Mouse (Mus musculus): ENCODE results near the gene Togaram2. TPM values are rescaled to one million over a fixed set of nuclear protein-coding genes. Genes with fewer than 3 reads are reported as not detected.
"Not testable (repeated sequence)": the region's sequence is repeated elsewhere in the genome, so short reads cannot be mapped to it uniquely, and the experiment has no call there.

Togaram2 gene
- 1.1 and 1.9 TPM in 2 replicates for polyA plus RNA-seq (2012; rRNA removed)

DNA sequence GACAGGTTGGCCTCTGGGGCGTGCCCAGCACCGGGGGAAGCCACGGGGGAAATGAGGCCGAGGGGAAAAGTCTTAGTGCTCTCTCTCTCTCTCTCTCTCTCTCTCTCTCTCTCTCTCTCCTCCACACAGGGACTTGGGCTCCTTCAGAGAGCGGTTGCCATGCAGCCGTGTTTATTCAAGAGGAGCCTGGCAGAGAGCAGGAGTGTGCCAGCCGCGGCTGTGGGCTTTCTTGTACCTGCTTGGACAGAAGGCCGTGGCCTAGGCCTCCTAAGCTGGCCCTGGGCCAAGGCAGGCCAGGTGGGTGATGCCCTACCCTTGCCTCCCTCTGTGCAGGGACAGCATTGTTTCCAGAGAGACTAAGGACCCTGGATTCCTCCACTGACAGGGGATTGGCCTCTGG lies at the start of gene Togaram2:
Gene Togaram2 (plus strand): TSS at position 170 of the 400 bp plus-strand sequence.
- H3K27me3 ChIP-seq (ENCODE audit: control insufficient read depth, insufficient read depth, low read length): no peaks in the 10 kb centered on the region; the same call in 1 of the 2 replicates
- TF ChIP-seq POLR2A (IDR thresholded peaks at IDR 0.05; ENCODE audit: borderline replicate concordance, insufficient read depth, low read length): no peak
- TF ChIP-seq CTCF (IDR thresholded peaks at IDR 0.05; ENCODE audit: borderline replicate concordance, insufficient read depth, low read depth, low read length): no peak
- DNase-seq: no peak
- WGBS: 51% methylated on average over 9 of the region's 9 CpGs
- H3K4me3 ChIP-seq (replicated peaks; ENCODE audit: insufficient read depth, low read depth, low read length): no peak within 1 kb of the TSS
- H3K4me1 ChIP-seq (ENCODE audit: control insufficient read depth, insufficient read depth, low read length): peaks cover 4% of the 10 kb centered on the region
- H3K27ac ChIP-seq (ENCODE audit: insufficient read depth, low read length): no peak within 1 kb of the TSS

DNA sequence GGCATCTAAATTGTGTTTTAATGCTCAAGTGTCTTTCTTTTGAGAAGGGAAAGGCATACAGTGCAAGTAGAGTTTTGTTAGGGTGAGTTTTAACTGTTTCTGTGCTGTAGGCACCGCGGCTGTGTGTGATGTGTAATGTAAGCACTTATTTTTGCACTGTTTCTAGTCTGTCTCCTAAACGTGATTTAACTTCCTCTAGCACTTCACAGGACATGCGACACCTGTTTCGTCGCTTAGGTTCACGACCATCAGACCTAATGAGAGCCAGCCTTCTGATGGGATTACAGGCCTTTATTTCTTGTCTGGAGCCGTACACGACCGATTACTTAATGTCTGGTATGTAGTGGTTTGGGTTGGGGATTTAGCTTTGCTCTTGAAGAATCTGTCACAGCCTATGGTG lies 41.3 kb upstream of the Togaram2 start:
- no peak overlapping the region for H3K4me3 ChIP-seq (replicated peaks; ENCODE audit: insufficient read depth, low read depth, low read length)
- no peak overlapping the region for H3K27ac ChIP-seq (ENCODE audit: insufficient read depth, low read length)
- no peaks in the 10 kb centered on the region for H3K27me3 ChIP-seq (ENCODE audit: control insufficient read depth, insufficient read depth, low read length)
- WGBS: 93% methylated on average over 10 of the region's 10 CpGs
- TF ChIP-seq POLR2A (IDR thresholded peaks at IDR 0.05; ENCODE audit: borderline replicate concordance, insufficient read depth, low read length): no peak
- TF ChIP-seq CTCF (IDR thresholded peaks at IDR 0.05; ENCODE audit: borderline replicate concordance, insufficient read depth, low read depth, low read length): no peak
- peaks cover 11% of the 10 kb centered on the region for H3K4me1 ChIP-seq (ENCODE audit: control insufficient read depth, insufficient read depth, low read length)
- DNase-seq: no peak

DNA sequence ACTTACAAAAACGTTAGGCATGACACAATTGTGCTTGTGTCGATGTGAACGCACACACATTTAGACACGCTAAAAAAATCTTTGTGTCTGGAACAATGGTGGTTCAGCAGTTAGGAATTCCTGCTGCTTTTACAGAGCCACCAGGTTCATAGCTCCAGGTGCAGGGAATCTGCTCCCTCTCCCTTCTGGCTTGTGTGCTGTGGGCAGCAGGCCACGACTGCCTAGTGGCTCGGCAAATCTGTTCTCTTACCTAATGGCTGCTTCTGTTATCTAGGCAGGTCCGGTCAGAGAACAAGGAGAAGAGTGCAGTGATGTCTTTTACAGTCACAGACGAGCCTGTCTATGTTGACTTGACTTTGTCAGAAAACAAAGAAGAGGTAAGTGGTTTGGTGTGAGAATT lies 39.7 kb upstream of the Togaram2 start:
- H3K4me1 ChIP-seq (ENCODE audit: control insufficient read depth, insufficient read depth, low read length): peaks cover 11% of the 10 kb centered on the region
- WGBS: 20% methylated on average over 8 of the region's 8 CpGs
- TF ChIP-seq CTCF (IDR thresholded peaks at IDR 0.05; ENCODE audit: borderline replicate concordance, insufficient read depth, low read depth, low read length) (no peak), POLR2A (IDR thresholded peaks at IDR 0.05; ENCODE audit: borderline replicate concordance, insufficient read depth, low read length) (no peak)
- no peak overlapping the region for H3K27ac ChIP-seq (ENCODE audit: insufficient read depth, low read length)
- no peaks in the 10 kb centered on the region for H3K27me3 ChIP-seq (ENCODE audit: control insufficient read depth, insufficient read depth, low read length)
- DNase-seq: peak; percentile 65 to 77
- no peak overlapping the region for H3K4me3 ChIP-seq (replicated peaks; ENCODE audit: insufficient read depth, low read depth, low read length)

DNA sequence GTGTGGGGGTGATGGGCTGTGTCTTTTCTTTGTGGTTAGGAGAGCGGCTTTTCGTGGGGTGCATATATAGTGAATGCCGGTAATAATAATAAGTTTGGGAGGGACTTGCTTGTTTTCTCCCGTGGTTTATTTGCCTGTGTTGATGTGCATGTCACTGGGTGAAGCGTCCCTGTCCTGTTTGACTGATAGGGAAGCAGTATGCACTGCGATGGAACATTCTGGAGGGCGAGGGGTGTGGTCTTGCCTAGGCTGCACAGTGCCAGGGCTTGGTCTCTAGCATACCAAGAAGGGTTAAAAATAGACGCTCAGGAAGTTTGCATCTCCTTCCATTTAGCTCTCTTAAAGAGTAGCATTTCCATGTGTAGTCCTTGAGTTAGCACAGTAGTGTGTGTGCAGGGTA lies 36.3 kb upstream of the Togaram2 start:
- Histone ChIP-seq H3K4me3 (replicated peaks; ENCODE audit: insufficient read depth, low read depth, low read length) (no peak overlapping the region), H3K4me1 (ENCODE audit: control insufficient read depth, insufficient read depth, low read length) (peaks cover 22% of the 10 kb centered on the region), H3K27me3 (ENCODE audit: control insufficient read depth, insufficient read depth, low read length) (no peaks in the 10 kb centered on the region), H3K27ac (ENCODE audit: insufficient read depth, low read length) (no peak overlapping the region)
- no peak for DNase-seq
- TF ChIP-seq POLR2A (IDR thresholded peaks at IDR 0.05; ENCODE audit: borderline replicate concordance, insufficient read depth, low read length) (no peak), CTCF (IDR thresholded peaks at IDR 0.05; ENCODE audit: borderline replicate concordance, insufficient read depth, low read depth, low read length) (no peak)
- WGBS: 95% methylated on average over 8 of the region's 8 CpGs

DNA sequence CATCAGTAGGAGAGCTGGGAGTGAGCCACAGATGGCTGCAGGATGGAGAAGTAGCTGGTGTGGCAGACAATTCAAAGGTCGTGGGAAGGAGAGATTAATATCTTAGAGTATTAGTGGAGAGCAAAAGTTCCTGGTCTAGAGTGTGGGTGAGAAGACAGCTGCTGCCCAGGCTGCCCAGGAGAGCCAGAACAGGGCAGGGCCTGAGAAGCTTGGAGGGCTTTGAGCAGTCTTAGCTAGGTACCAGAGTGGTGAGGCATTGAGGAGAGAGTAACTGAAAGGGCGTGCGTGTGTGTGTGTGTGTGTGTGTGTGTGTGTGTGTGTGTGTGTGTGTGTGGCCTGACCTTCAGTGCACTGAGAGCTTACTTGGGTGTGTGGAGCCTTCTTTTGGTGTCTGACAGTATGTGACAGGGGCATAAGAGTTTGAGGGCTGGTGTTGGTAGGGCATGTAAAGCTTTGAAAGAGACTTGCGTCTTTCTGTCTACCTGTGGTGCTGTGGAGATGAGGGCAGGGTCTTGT lies 35.3 kb upstream of the Togaram2 start:
- peaks cover 18% of the 10 kb centered on the region for H3K4me1 ChIP-seq (ENCODE audit: control insufficient read depth, insufficient read depth, low read length)
- DNase-seq: no peak
- WGBS: 88% methylated on average over 4 of the region's 4 CpGs
- no peak for TF ChIP-seq POLR2A (IDR thresholded peaks at IDR 0.05; ENCODE audit: borderline replicate concordance, insufficient read depth, low read length)
- TF ChIP-seq CTCF (IDR thresholded peaks at IDR 0.05; ENCODE audit: borderline replicate concordance, insufficient read depth, low read depth, low read length): no peak
- no peak overlapping the region for H3K27ac ChIP-seq (ENCODE audit: insufficient read depth, low read length)
- H3K27me3 ChIP-seq (ENCODE audit: control insufficient read depth, insufficient read depth, low read length): no peaks in the 10 kb centered on the region
- H3K4me3 ChIP-seq (replicated peaks; ENCODE audit: insufficient read depth, low read depth, low read length): no peak overlapping the region

DNA sequence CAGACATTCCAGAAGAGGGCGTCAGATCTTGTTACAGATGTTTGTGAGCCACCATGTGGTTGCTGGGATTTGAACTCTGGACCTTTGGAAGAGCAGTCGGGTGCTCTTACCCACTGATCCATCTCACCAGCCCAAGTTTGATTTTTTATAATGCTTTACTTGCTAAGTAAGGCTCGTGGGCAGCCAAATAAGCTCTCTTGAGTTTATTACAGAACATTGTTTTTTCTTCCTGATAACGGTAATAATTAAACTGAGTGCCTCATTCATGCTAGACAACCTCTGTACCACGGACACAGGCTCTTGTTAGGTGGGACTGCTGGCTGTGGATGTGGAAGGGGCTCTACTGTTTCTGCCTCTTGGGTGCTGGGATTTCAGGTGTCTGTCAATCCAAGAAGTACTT lies 34.0 kb upstream of the Togaram2 start:
- peaks cover 12% of the 10 kb centered on the region for H3K4me1 ChIP-seq (ENCODE audit: control insufficient read depth, insufficient read depth, low read length)
- 84% methylated on average over 5 of the region's 5 CpGs for WGBS
- DNase-seq; H3K27ac ChIP-seq (ENCODE audit: insufficient read depth, low read length); H3K27me3 ChIP-seq (ENCODE audit: control insufficient read depth, insufficient read depth, low read length); H3K4me3 ChIP-seq (replicated peaks; ENCODE audit: insufficient read depth, low read depth, low read length): not testable (repeated sequence)

DNA sequence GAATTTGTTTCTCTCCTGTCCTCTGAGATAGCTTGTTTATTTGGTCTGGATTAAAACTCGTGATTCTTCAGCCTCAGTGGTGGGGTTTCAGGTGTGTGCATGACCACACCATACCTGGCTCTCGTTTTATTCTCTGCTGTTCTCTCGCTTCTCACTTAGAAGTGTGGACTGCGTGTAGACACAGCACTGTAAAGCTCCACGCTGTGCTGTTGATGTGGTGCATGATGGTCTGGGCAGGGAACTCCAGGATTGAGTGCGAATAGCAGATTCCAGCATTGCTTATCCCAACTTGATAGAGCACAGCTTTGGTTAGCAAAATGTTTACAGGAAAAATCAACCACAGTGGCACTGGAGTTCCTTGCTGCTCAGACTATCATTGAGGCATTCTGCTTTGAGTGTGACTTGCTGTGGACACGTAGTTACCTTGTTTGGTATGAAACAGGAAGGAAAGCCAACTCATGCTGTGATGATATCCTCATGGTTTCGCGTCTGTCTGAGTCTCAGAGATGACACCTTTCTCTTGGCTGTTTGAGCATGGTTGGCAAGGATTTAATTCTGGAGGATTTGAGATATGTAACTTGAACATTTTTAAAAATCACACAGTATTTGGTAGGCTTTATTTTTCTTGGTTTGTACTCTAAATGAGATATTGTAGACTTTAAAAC lies 32.5 kb upstream of the Togaram2 start:
- no peak overlapping the region for H3K4me3 ChIP-seq (replicated peaks; ENCODE audit: insufficient read depth, low read depth, low read length)
- DNase-seq: peak; percentile 25 to 79
- 31% methylated on average over 9 of the region's 9 CpGs for WGBS
- H3K27ac ChIP-seq (ENCODE audit: insufficient read depth, low read length): no peak overlapping the region
- H3K4me1 ChIP-seq (ENCODE audit: control insufficient read depth, insufficient read depth, low read length): peaks cover 11% of the 10 kb centered on the region
- H3K27me3 ChIP-seq (ENCODE audit: control insufficient read depth, insufficient read depth, low read length): no peaks in the 10 kb centered on the region
- TF ChIP-seq POLR2A (IDR thresholded peaks at IDR 0.05; ENCODE audit: borderline replicate concordance, insufficient read depth, low read length) (no peak), CTCF (IDR thresholded peaks at IDR 0.05; ENCODE audit: borderline replicate concordance, insufficient read depth, low read depth, low read length) (no peak)

DNA sequence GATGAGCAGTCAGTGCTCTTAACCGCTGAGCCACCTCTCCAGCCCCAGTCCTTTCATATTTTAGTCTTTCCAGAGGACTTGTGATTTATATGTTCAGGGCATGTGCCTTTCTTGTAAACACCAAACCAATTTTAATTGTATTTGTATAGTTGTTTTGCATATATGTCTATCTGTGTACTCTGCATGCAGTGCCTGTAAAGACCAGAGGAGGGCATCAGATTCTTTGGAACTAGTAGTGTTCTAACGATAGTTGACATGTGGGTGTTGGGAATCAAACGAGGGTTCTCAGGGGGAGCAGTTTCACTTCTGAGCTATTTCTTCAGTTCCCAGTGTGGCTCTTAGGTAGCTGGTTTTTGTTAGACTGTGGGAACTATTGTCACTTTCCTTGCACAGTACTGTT lies 30.9 kb upstream of the Togaram2 start:
- H3K27me3 ChIP-seq (ENCODE audit: control insufficient read depth, insufficient read depth, low read length): no peaks in the 10 kb centered on the region
- TF ChIP-seq CTCF (IDR thresholded peaks at IDR 0.05; ENCODE audit: borderline replicate concordance, insufficient read depth, low read depth, low read length): no peak
- no peak for TF ChIP-seq POLR2A (IDR thresholded peaks at IDR 0.05; ENCODE audit: borderline replicate concordance, insufficient read depth, low read length)
- no peak overlapping the region for H3K4me3 ChIP-seq (replicated peaks; ENCODE audit: insufficient read depth, low read depth, low read length)
- peaks cover 11% of the 10 kb centered on the region for H3K4me1 ChIP-seq (ENCODE audit: control insufficient read depth, insufficient read depth, low read length)
- 98% methylated on average over 3 of the region's 3 CpGs for WGBS
- no peak for DNase-seq
- no peak overlapping the region for H3K27ac ChIP-seq (ENCODE audit: insufficient read depth, low read length)

Measured in cerebellum, adult 2 months (tissue).